Mouse (Mus musculus) bone marrow, adult 2 months (tissue): ENCODE data around the gene Tbc1d30.

Experiments
- CTCF ChIP-seq: fragments of 200-500 bp; IDR thresholded peaks from 2 replicates; pipeline ENCODE4 v1.5.1; 2011; ENCODE audit warnings: low read length, control low read depth; ENCODE audit not compliant: control insufficient read depth, insufficient read depth
- POLR2A ChIP-seq: fragments of 200-500 bp; IDR thresholded peaks from 2 replicates; pipeline ENCODE4 v1.6.1; 2011; ENCODE audit warnings: low read depth, mild to moderate bottlenecking, control low read depth, low read length, borderline replicate concordance; ENCODE audit not compliant: control insufficient read depth

DNA sequence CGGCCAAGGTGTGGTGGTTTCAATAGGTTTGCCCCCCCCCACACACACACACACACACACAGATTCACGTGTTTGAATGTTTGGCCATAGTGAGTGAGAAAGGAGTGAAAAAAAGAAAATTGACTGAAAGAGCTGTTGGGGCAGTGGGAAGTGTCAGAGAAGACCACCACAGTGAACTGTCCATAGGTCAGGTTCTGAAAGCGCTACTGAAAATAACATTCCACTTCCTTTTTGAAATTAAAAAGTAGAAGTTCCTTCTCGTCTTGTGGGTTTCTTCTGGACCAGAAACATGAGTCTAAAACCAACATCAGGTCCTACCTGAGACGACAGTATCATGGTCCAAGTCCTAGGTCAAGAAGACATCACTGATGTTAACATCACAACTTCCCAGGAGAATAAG is 113.7 kb downstream of the Tbc1d30 start:
- no peak for TF ChIP-seq POLR2A
- TF ChIP-seq CTCF: no peak
